Mouse (Mus musculus): Measurements from ENCODE around the gene Actbl2. TPM values are rescaled to one million over a fixed set of nuclear protein-coding genes. Genes with fewer than 3 reads are reported as not detected.

Gene Actbl2
- total RNA-seq (2021): not detected
- long read RNA-seq, experiment 1: 0 reads
- long read RNA-seq, experiment 2: 0 reads

- no peak for DNase-seq
- intact Hi-C loops (cut with DNase I): no loop called here
Measured at GRCm38 (mm10) chr13:111254713-111255112, at the start of gene Actbl2. Gene Actbl2, plus strand, starts transcription at chr13:111255013.

- intact Hi-C loops (cut with DNase I): no loop called here
- DNase-seq: no peak
Measured at GRCm38 (mm10) chr13:111210649-111211378, 44.0 kb upstream of the Actbl2 start.

DNA sequence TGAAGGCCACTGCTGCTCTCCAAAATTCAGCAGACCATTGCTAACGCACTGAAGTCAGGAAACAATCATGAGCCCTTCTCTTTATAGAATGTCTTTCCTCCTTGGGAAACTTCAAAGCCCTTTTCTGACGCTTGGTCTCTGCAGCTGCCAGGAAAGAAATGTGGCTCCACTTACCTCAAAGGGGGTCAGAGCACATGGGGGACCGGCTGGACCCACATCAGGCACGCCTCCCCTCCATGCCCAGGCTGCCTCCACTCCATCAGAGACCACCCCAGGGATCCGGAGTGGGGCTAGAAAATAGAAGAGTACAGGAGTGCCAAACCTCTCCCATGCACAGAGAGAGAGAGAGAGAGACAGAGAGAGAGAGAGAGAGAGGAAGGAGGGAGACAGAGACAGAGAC, 26.0 kb upstream of the Actbl2 start:
- no peak for DNase-seq
- intact Hi-C loops (cut with DNase I): no loop called here

GRCm38 (mm10) chr13:111229541-111229940, 25.3 kb upstream of the Actbl2 start:
- intact Hi-C loops (cut with DNase I): no loop called here
- DNase-seq: no peak

GRCm38 (mm10) chr13:111232416-111232815, 22.4 kb upstream of the Actbl2 start:
- intact Hi-C loops (cut with DNase I): no loop called here
- no peak for DNase-seq

DNA sequence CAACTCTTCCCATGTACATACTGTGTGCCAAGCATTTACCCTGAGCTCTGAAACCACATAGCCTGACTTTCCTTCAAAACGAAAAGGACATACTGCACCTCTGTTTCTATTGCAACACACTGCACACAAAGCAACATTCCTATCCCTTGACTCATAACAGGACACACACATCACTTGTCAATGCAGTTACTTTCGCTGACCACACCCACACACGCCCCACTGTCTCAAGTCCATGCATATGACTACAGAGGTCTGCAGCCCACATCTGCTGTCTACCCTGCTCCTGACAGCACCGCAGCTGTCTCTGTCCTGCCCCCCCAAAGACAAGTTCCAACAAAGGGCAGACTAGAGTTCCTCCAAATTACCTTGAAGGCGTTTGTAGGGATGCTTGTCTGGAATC, 21.5 kb upstream of the Actbl2 start:
- DNase-seq: no peak
- intact Hi-C loops (cut with DNase I): no loop called here

DNA sequence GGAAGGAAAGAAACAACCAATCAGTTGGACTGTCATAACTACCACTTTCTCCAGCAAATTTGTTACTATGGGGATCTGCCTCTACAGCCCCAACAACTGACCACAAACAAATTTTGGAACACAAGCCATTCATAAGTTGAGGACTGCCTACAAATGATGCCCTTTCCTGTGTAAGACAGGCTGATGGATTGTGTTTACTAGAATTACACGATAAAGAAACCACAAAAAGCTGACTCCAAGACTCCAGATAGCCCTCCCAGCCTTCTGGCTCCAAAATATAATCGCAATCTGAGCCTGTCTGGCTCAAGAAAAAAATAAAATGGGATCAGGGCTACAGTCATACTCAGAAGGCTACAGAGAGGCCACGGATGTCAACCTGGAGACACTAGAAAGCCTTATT, 20.2 kb upstream of the Actbl2 start:
- intact Hi-C loops (cut with DNase I): loop anchor here (2.0 kb wide), 1 partner anchor 840 kb away; the partner anchor contains the start of gene Plk2
- no peak for DNase-seq

DNA sequence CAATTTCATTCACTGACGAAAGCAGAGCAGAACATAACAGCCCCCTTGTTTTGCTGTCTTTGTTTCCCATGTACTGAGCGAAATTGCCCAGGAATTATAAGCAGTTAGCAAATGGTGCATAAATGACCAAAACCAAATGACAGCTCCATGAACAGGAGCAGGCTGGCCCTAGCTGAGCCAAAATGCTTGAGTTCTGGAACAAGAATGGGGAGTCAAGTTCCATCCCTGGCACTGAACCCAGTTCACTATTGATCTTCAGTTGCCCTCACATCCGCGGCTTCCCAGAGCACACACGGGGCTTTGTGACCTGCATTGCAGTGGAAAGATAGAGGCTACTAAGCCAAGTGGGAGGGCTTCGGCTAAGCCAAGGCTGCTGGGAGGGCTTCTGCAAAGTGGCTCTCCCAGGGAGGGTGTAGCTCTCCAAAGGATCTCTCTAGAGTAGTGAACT, 19.1 kb upstream of the Actbl2 start:
- DNase-seq: no peak
- intact Hi-C loops (cut with DNase I): loop anchor here (2.0 to 5.0 kb wide), 2 partner anchors 268 to 841 kb away; partner anchors contain the start of gene Plk2

GRCm38 (mm10) chr13:111236461-111236864, 18.4 kb upstream of the Actbl2 start:
- no peak for DNase-seq
- intact Hi-C loops (cut with DNase I): loop anchor here (5.0 kb wide), 1 partner anchor 269 kb away; no protein-coding TSS in a partner anchor

DNA sequence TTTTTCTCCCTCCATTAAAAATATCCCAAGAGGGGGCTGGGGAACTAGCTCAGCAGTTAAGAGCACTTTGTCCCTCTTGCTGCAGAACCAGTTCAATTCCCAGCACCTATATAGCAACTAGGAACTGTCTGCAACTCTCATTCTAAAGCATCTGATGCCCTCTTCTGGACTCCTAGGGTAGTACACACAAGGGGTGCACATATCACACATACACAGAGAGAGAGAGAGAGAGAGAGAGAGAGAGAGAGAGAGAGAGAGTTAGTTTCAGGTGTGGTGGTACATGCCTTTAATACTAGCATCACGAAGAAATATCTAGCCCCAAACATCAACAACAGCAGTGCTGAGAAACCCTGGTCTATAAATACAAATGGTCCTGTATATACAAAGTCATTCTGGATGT, 17.5 kb upstream of the Actbl2 start:
- DNase-seq: no peak
- intact Hi-C loops (cut with DNase I): loop anchor here (5.0 kb wide), 1 partner anchor 270 kb away; no protein-coding TSS in a partner anchor

DNA sequence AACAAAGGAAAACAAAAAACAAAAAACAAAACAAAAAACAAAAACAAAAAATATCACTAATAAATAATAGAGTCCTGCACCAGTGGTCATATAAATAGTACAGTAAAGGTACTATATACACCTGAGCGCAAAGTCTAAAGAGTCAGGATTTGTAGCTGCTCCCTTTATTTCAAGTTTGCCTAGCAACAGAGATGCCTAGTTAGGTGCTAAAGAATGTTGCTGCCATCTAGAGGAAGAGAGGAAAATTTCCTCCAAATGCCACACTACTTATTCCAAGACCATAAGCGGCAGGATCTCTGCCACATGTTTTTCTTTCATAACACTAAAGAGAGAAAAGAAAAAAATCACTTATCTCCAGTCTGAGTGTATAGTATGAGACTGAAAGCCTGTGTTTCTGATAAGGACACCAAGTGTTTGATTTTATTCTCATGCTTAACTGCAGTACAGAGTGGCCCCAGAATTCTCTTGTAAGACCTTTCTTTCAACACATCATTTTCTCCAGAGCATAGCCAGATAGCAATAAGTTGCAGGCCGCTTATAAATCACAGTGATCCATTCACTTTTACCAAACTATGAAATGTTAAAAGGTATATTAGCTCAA, 16.8 kb upstream of the Actbl2 start:
- no peak for DNase-seq
- intact Hi-C loops (cut with DNase I): loop anchor here (5.0 kb wide), 1 partner anchor 271 kb away; no protein-coding TSS in a partner anchor

GRCm38 (mm10) chr13:111251106-111251505, 3.7 kb upstream of the Actbl2 start:
- intact Hi-C loops (cut with DNase I): no loop called here
- DNase-seq: no peak

GRCm38 (mm10) chr13:111251795-111252194, 3.0 kb upstream of the Actbl2 start:
- intact Hi-C loops (cut with DNase I): no loop called here
- no peak for DNase-seq

- DNase-seq: no peak
- intact Hi-C loops (cut with DNase I): no loop called here
Measured at GRCm38 (mm10) chr13:111258016-111258415, 3.2 kb downstream of the Actbl2 start.

DNA sequence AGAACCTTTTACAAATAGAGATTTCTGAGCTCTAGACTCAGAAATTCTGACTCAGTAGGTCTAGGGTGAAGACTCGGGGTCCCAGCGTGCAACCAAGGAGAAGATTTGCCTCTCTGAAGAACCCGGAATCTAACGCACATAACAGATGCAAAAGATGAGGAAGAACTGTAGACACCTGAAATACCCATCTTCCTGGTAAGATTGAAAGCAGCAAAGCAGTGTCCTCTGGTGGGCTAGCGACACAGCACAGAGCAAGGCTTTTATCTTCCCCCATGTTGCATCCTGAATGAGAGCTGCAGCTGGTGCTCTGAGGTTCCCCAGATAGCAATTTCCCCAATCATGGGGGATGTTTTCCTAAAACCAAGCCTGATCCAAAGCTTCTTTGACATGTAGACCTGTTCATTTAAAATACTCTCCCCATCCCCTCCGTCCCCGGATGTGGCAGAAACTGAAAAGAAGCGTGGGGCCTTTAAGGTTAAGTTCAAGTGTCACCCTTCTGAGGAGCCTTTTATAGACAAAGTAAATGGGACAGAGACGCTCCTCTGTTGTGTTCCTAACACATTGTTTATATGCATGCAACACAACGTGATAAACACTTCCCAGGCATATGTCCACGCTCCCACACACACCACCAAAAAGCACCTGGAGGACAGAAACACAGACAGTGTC, 3.7 kb downstream of the Actbl2 start:
- intact Hi-C loops (cut with DNase I): no loop called here
- no peak for DNase-seq

DNA sequence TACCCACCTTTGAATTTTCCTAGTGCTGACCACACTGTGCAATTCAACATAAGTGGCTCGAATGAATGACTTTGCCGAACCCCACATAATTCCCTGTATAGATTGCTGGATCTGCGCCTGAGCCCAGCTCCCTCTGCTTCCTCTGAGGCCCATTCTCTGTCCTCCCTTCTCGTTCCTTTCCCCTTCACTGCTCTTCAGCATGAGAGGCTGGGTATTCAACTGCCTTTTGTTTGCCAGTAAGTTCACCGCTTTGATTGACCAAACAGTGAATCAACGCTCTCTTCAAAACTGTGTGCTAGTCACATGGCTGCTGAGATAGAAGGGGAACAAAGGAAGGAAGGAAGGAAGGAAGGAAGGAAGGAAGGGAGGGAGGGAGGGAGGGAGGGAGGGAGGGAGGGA, 4.3 kb downstream of the Actbl2 start:
- intact Hi-C loops (cut with DNase I): no loop called here
- DNase-seq: no peak

DNA sequence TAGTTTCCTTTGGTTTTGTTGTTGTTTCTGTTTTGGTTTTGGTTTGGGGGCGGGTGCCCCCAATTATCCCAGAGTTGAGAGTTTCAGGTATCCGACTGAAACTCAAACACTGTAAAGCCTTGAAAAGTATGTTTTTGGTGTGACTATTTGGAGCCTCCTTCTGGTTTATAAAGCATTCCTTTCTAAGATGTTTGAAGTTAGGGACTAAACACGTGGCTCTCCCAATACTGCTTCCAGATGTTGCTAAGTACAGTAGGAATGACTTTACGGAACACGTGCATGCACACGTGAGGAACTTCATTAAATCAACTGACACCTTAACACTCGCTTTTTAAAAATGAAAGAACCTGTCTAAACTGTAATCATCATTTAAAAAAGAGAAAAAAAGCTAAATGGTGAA, 4.9 kb downstream of the Actbl2 start:
- intact Hi-C loops (cut with DNase I): no loop called here
- DNase-seq: no peak

GRCm38 (mm10) chr13:111263186-111263585, 8.4 kb downstream of the Actbl2 start:
- no peak for DNase-seq
- intact Hi-C loops (cut with DNase I): no loop called here

DNA sequence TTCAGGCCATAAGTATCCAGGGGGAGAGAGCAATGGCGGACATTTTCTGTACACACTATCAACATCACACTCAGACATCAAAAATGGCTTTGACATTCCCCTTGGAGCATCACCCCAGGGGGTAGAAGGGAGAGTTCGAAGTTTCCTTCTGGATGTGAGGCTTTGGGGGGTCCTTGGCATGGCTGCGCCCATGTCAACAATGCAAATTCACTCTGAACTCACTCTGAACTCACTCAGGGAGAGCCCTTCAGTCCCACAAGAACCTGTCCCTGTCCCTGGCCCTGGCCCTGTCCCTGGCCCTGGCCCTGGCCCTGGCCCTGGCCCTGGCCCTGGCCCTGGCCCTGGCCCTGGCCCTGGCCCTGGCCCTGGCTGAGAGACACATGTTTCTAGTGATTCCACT, 8.9 kb downstream of the Actbl2 start:
- DNase-seq: no peak
- intact Hi-C loops (cut with DNase I): no loop called here

DNA sequence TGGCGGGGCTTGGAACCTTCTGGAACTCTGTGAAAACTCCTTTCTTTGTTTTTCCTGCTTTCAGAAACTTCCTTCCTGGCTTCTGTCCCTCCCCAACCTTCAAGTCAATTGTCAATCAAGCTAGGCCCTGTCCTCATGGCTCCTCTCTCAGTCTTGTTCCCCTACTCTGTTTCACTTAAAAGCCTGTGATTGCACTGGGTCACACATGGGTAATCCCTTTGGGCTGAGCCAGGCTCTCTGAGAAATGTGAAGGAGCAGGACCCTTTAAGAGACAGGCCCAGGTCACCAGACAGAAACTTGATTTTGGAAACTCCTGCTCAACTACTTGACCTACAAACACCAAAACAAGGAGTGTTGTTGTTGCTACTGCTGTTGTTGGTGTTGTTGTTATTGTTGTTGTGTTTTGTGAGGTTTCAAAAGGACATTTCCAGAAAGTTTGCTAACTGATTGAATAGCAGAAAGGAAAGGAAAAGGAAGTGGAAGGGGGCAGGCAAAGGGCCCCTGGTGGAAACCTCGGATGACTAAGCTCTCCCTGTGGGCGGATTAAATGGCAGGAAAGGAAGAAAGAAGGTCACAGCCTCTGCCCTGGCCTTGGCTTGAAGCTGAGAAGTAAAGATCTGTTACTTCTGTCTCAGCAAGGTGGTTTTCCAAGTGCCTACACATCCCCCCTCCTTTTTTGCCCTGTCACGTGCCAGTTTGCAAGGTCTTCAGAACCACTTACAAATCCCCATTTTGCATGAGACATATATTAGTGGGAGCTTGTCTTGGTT, 10.6 kb downstream of the Actbl2 start:
- DNase-seq: no peak
- intact Hi-C loops (cut with DNase I): no loop called here

DNA sequence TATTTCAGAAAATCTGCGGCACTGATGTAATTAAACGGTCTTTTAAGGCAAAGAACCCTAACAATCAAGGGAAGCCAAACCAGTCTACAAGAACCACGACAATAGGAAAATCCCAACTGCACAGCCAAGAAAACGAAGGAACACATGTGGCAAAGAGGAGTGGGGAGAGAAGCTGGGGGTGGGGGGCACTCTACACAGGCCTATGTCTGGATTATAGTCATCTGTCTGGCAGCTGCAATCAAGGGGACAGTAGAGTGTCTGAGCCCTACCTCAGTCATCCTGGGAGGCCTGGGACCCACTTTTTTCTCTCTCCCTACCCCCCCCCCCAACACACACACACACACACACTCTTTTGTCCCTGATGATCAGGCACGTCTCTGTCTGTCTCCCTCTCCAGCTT, 12.0 kb downstream of the Actbl2 start:
- no peak for DNase-seq
- intact Hi-C loops (cut with DNase I): no loop called here

Data from gastrocnemius, postnatal 36 days (tissue).